ENCODE assay signal across 20 mouse cellular contexts in genomic region chr8:64491561-64491960, GRCm38 (mm10).
"Had no signal": no experiment of that assay in that cellular context is flagged by ENCODE, and none has a peak within 500 bp of the region (broad histone marks: within the 10 kb centered on the region; RNA-seq: fewer than 3 reads in every experiment).

No protein-coding gene starts in this region.

- ATAC-seq: forebrain, embryonic 13.5 days; forebrain, embryonic 14.5 days; forebrain, embryonic 15.5 days; forebrain, embryonic 16.5 days; forebrain, postnatal 0 days had no signal

- DNase-seq: cerebellum, adult 9-10 months; cerebellum, adult 9-11 months; cerebellum, postnatal 10 days; cerebellum, postnatal 14 days; cerebellum, postnatal 25 days; cerebellum, postnatal 36 days; embryo, embryonic 11 days; forebrain, postnatal 0 days; gastrocnemius, adult 2 months; gastrocnemius, postnatal 10 days; gastrocnemius, postnatal 14 days; gastrocnemius, postnatal 25 days; gastrocnemius, postnatal 36 days; heart, adult 11 months; heart, adult 18-20 months; heart, adult 2 months had no signal
